Mouse (Mus musculus) ES-E14 (cell line): Measurements from ENCODE around the gene Shld2. TPM values are rescaled to one million over a fixed set of nuclear protein-coding genes. Genes with fewer than 3 reads are reported as not detected.

Experiments
- DNase-seq: peaks from one replicate; pipeline ENCODE4 v3.0.0-alpha.2; 2013; ENCODE audit warnings: low read depth, low spot score
- H3K27ac ChIP-seq: 2 replicates; pipeline ENCODE4 v1.5.1; 2012; ENCODE audit warnings: low read depth, mild to moderate bottlenecking, low read length, moderate library complexity, mixed read lengths; ENCODE audit not compliant: poor library complexity, insufficient read depth, severe bottlenecking
- H3K36me3 ChIP-seq: 2 replicates; pipeline ENCODE4 v1.6.1; 2012; ENCODE audit warnings: mild to moderate bottlenecking, low read length, moderate library complexity, mixed read lengths; ENCODE audit not compliant: control insufficient read depth, poor library complexity, insufficient read depth, severe bottlenecking
- H3K4me1 ChIP-seq, 2 experiments: fragments of 150-350 bp in 1 of 2; sonication (generic) in 1 of 2; 2 replicates each; pipeline ENCODE4 v1.6.1; 2012; ENCODE audit warnings: low read length in 2 of 2, mild to moderate bottlenecking in 1 of 2, mixed read lengths in 1 of 2; ENCODE audit not compliant: control insufficient read depth in 2 of 2, insufficient read depth in 2 of 2, poor library complexity in 1 of 2
- H3K4me3 ChIP-seq, 2 experiments: fragments of 150-350 bp in 1 of 2; sonication (generic) in 1 of 2; 2 replicates each; pipeline ENCODE4 v1.5.1; 2012; ENCODE audit warnings: low read length in 2 of 2, low read depth in 1 of 2, mild to moderate bottlenecking in 1 of 2, mixed read lengths in 1 of 2; ENCODE audit not compliant: insufficient read depth in 1 of 2, poor library complexity in 1 of 2, severe bottlenecking in 1 of 2
- H3K9ac ChIP-seq: 2 replicates; pipeline ENCODE4 v1.6.1; 2012; ENCODE audit warnings: low read depth, mild to moderate bottlenecking, low read length, mixed read lengths; ENCODE audit not compliant: poor library complexity, insufficient read depth, severe bottlenecking
- H3K9me3 ChIP-seq: fragments of 150-350 bp; sonication (generic); 2 replicates; pipeline ENCODE4 v1.6.1; 2012; ENCODE audit warnings: low read depth, mild to moderate bottlenecking, low read length; ENCODE audit not compliant: control insufficient read depth, insufficient read depth
- CHD2 ChIP-seq: IDR thresholded peaks from 2 replicates; pipeline ENCODE4 v1.6.1; 2014; ENCODE audit warnings: mild to moderate bottlenecking, low read depth, low read length, inconsistent platforms
- HCFC1 ChIP-seq: IDR thresholded peaks from 2 replicates; pipeline ENCODE4 v1.6.1; 2012; ENCODE audit warnings: low read length, inconsistent platforms, borderline replicate concordance; ENCODE audit not compliant: insufficient read depth
- MAFK ChIP-seq: IDR thresholded peaks from 2 replicates; pipeline ENCODE4 v1.6.1; 2014; ENCODE audit warnings: mild to moderate bottlenecking, low read depth, low read length, inconsistent platforms; ENCODE audit not compliant: insufficient read depth
- ZC3H11A ChIP-seq: IDR thresholded peaks from 2 replicates; pipeline ENCODE4 v1.6.1; 2012; ENCODE audit warnings: low read depth, mild to moderate bottlenecking, inconsistent platforms, low read length, borderline replicate concordance
- ZNF384 ChIP-seq: IDR thresholded peaks from 2 replicates; pipeline ENCODE4 v1.6.1; 2012; ENCODE audit warnings: low read depth, low read length, inconsistent platforms
- in situ Hi-C, 2 experiments: fragments of 600-800 bp; cut with MboI; formaldehyde crosslinking; loops; one replicate each; pipeline ENCODE4 v1.15.1; 2025; ENCODE audit warnings: low sequenced_read_pairs in 2 of 2, inconsistent platforms in 1 of 2; ENCODE audit not compliant: unreplicated experiment in 2 of 2
- total RNA-seq: library from RNA; depleted of rRNA; stranded (reverse); fragments of 300-350 nt; gene quantifications from 2 replicates; pipeline ENCODE4 v1.2.3, GENCODE M21; 2012; rRNA removed

Shld2 gene
- total RNA-seq, 1 experiment, result 10.8 TPM

GRCm38 (mm10) chr14:34196706-34197105 lies 113.6 kb downstream of the Shld2 start:
- in situ Hi-C loops, result no loop called here
- no peak overlapping the region for H3K9ac ChIP-seq
- no peaks in the 10 kb centered on the region for H3K36me3 ChIP-seq
- H3K9me3 ChIP-seq, result no peaks in the 10 kb centered on the region
- no peak for DNase-seq
- TF ChIP-seq ZC3H11A (no peak), HCFC1 (no peak), ZNF384 (no peak), CHD2 (no peak), MAFK (no peak)
- H3K4me3 ChIP-seq, result no peak overlapping the region
- peaks cover 0 to 3% of the 10 kb centered on the region in 2 experiments; a peak in 1 of 4 replicates for H3K4me1 ChIP-seq
- no peak overlapping the region for H3K27ac ChIP-seq

DNA sequence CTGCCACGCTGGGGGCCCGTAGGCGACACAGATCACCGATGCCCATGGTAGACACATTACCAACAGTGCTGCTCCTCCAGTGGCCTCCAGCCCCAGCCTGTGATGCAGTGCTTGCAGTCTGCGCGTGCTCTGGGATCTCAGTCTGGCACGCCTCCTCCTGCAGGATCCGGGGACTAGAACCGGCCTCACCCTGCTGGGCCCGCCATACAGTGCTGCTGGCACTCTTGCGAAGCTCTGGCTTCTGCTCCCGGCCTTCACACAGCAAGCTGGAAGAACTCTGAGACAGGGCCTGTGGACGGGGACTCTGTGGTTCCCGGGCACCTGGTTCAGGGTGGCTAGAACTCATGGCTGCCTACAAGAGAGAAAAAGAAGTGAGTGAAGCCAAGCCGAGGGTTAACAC lies 114.8 kb downstream of the Shld2 start:
- H3K36me3 ChIP-seq, result no peaks in the 10 kb centered on the region
- no peak overlapping the region for H3K27ac ChIP-seq
- TF ChIP-seq CHD2, result no peak
- TF ChIP-seq ZNF384, result no peak
- no peak for TF ChIP-seq ZC3H11A
- H3K4me1 ChIP-seq, result peaks cover 0 to 1% of the 10 kb centered on the region in 2 experiments; a peak in 1 of 4 replicates
- no peaks in the 10 kb centered on the region for H3K9me3 ChIP-seq
- DNase-seq, result no peak
- in situ Hi-C loops, result no loop called here
- H3K9ac ChIP-seq, result no peak overlapping the region
- H3K4me3 ChIP-seq, result no peak overlapping the region

- no peaks in the 10 kb centered on the region for H3K9me3 ChIP-seq
- TF ChIP-seq HCFC1 (no peak), ZNF384 (no peak), CHD2 (no peak), ZC3H11A (no peak), MAFK (no peak)
- no peaks in the 10 kb centered on the region for H3K36me3 ChIP-seq
- DNase-seq, result no peak
- H3K4me3 ChIP-seq, result no peak overlapping the region
- no peak overlapping the region for H3K27ac ChIP-seq
- in situ Hi-C loops, result no loop called here
- peaks cover 2 to 7% of the 10 kb centered on the region in 2 experiments; a peak in 2 of 4 replicates for H3K4me1 ChIP-seq
- H3K9ac ChIP-seq, result no peak overlapping the region
These were observed 116.4 kb downstream of the Shld2 start for GRCm38 (mm10) chr14:34193879-34194278.

- Histone ChIP-seq H3K9me3 (no peaks in the 10 kb centered on the region), H3K4me3 (no peak overlapping the region), H3K4me1 (peaks cover 4 to 12% of the 10 kb centered on the region in 2 experiments; a peak in 2 of 4 replicates), H3K36me3 (no peaks in the 10 kb centered on the region), H3K9ac (no peak overlapping the region), H3K27ac (no peak overlapping the region)
- peak; percentile 97 for TF ChIP-seq MAFK
- TF ChIP-seq ZNF384, result no peak
- in situ Hi-C loops, result no loop called here
- peak; percentile 43 for DNase-seq
These were observed 119.9 kb downstream of the Shld2 start for GRCm38 (mm10) chr14:34190361-34190760.

- H3K9me3 ChIP-seq, result no peaks in the 10 kb centered on the region
- peak; percentile 81 for DNase-seq
- H3K4me1 ChIP-seq, result peaks cover 4 to 12% of the 10 kb centered on the region in 2 experiments; a peak in 2 of 4 replicates
- H3K36me3 ChIP-seq, result no peaks in the 10 kb centered on the region
- H3K4me3 ChIP-seq, result peak overlapping the region in 1 of 2 experiments; percentile 0; a peak in 1 of 4 replicates
- no peak overlapping the region for H3K27ac ChIP-seq
- TF ChIP-seq HCFC1 (no peak), ZC3H11A (0 out of 2 replicates have a peak, but pooled peaks have one; percentile 19), MAFK (no peak), ZNF384 (no peak), CHD2 (no peak)
- in situ Hi-C loops, result no loop called here
- no peak overlapping the region for H3K9ac ChIP-seq
These were observed 121.7 kb downstream of the Shld2 start for GRCm38 (mm10) chr14:34188629-34189028.

Other genes with a start within 250 kb of the Shld2 start
- gene Anxa8, start 224.5 kb downstream of the Shld2 start, total RNA-seq, result 3.6 and 5.2 TPM in 2 replicates
- not detected in 2 replicates for gene A630023A22Rik, start 207.7 kb downstream of the Shld2 start, total RNA-seq
- gene Npy4r, start 158.0 kb downstream of the Shld2 start, total RNA-seq, result 0.45 and 0.85 TPM in 2 replicates
- gene Gprin2, start 108.8 kb downstream of the Shld2 start, total RNA-seq, result 0.58 and 1.6 TPM in 2 replicates
- 0.26 TPM in 1 of 2 replicates, not detected in the other for gene Syt15, start 90.9 kb downstream of the Shld2 start, total RNA-seq
- gene Glud1, start 234 bp upstream of the Shld2 start, total RNA-seq, result 199 and 211 TPM in 2 replicates
- 97.8 and 145 TPM in 2 replicates for gene Fam25c, start 44.9 kb upstream of the Shld2 start, total RNA-seq
- 2.4 and 3.9 TPM in 2 replicates for gene Sncg, start 64.3 kb upstream of the Shld2 start, total RNA-seq
- 17.4 and 41.2 TPM in 2 replicates for gene Mmrn2, start 65.0 kb upstream of the Shld2 start, total RNA-seq
- 38.9 and 49.5 TPM in 2 replicates for gene Bmpr1a, start 192.8 kb upstream of the Shld2 start, total RNA-seq
- not detected in 2 replicates for gene 9230112D13Rik, start 212.3 kb upstream of the Shld2 start, total RNA-seq